Mouse (Mus musculus): ENCODE measurements around the gene Hist2h2ac.
"Not testable (repeated sequence)": the region's sequence is repeated elsewhere in the genome, so short reads cannot be mapped to it uniquely, and the experiment has no call there.

Gene Hist2h2ac

GRCm38 (mm10) chr3:96248141-96249033, 27.7 kb upstream of the Hist2h2ac start:
- no peak for DNase-seq

DNA sequence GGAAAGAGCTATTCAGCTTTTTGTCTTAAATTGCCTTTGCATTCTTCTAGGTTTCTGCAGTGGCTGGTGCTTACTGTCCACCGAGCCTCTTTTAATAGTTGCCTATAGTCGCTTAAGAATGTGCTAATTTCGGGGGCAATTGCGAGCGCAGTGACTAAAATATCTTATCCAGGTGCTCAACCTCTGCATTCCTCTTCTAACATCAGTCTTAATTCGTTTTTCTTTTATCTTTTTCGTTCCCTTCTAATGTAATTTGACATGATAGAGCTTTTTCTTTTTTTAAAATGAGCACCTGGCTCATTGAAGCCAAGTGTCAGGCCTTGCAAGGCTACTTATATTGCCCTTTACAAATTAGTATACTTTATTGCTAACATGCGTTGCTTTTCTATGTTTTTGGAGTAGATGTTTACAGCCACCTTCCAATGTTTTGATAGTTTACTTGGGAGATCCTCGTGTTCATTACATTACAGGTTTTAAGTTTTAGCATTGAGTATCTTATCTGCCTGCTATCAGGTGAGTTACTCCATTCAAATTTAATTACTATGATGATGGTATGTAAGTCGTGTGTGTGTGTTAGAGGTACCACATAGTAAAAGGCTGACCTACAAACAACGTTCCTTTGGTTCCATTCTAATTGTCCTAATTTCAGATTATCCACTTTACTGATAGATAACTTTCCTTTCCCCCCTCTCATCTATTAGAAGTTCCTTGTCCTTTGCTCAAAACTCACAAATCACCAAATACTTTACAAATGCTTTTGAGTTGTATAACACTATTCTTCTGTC, 26.9 kb upstream of the Hist2h2ac start:
- peak; percentile 41 for DNase-seq

DNA sequence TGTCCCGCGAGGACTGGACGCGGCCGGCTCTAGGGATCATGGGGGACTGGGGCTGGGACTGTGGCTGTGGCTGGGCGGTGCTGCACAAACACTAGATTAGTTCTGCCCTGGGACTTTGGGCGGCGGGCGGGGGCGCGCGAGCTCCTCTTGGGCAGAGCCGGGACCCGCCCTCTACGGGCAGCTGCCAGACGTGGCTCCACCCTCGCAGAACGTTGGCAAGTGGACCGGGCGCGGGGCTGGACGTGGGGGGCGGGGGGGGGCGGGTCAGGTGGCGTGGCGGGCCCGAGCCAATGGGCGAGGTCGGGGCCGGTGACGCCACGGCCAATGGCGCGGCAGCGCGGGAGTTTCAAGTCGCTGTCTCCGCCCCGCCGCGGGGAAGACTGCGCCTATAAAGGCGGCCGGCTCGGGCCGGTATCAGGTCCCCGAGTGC, 25.8 kb upstream of the Hist2h2ac start, which contains the start of gene Hist2h3c1:
Hist2h3c1 (plus strand) TSS at position 259 of the 430 bp plus-strand sequence.
- not testable (repeated sequence) for DNase-seq

DNA sequence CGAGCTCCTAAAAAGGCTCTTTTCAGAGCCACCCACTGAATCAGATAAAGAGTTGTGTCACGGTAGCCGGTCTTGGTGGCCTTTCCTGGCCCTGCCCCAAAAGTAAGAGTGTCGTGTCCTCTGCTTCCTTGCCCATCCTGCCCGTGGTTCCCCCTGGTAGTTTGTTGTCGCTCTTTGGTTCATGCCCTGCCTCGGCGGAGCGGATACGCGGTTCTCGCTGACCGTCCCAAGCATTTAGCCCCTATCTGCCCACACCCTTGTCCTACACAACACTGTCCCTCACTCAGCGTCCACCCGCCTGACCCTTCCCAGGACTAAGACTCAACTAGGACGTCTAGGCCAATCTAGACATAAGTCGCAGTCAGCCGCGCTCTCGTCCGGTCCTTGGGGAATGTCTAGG, 25.3 kb upstream of the Hist2h2ac start:
- not testable (repeated sequence) for DNase-seq

DNA sequence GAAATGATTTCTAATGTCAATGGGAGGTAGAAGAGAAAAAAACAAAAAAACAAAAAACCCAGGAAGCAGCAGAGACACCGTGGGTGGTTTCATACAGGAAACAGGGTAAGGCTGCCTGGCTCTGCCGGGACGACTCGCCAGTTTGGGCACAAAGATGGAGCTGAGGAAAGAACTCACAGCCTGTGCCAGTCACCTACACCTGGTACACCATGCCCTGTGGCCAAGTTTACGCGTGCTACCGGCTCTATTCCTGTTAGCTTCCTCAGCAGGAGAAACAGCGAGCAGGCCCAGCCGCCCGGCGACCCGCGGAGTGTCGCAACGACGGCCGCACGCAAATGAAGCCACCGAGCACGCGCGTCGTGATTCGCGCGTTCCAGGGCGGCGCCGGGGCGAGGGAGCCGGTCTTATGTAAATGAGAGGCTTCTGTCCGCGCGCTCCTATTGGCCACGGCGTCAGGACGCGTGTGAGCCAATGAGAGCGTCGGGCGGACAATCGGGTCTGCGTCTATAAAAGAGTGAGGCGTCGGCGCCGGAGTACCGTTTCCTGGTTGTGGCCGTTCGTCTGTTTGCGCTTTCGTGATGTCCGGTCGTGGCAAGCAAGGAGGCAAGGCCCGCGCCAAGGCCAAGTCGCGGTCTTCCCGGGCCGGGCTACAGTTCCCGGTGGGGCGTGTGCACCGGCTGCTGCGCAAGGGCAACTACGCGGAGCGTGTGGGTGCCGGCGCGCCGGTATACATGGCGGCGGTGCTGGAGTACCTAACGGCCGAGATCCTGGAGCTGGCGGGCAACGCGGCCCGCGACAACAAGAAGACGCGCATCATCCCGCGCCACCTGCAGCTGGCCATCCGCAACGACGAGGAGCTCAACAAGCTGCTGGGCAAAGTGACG, 24.6 kb upstream of the Hist2h2ac start, which contains the start of gene Hist2h2aa1:
Hist2h2aa1 (plus strand) TSS at position 495 of the 884 bp plus-strand sequence.
- peak; percentile 79 for DNase-seq

DNA sequence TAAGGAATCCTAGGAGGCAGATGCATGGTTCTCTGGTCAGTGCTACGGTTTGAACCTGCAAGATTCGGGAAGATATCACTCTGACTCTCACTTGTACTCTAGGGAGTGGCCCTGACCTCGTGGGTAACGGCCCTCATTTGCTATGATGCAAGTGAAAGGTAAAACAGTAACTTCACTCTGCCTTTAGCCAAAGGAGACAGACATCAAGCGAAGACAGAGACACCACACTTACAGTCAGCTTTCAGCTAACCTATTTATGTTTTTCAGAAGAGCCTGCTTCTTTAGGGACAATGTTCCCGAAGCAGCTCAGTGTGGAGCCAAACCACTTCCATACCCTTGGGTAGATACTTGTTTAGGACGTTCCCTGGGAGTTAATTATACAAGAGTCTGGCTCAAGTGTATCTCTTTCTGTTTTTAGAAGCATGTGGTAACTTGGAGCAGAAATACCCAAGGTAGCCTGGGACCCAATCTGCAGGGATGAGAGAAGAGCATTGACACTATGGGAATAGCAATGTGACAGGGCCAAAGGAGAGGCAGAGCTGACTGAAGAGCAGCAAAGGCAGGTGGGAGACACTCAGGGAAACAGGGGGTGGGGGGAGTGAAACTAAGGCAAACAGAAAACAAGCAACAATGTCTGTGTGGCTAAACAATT, 23.4 kb upstream of the Hist2h2ac start:
- no peak for DNase-seq

- DNase-seq = peak; percentile 21
Observed at GRCm38 (mm10) chr3:96240799-96241197, 20.1 kb upstream of the Hist2h2ac start.

- DNase-seq = peak; percentile 81
Observed at GRCm38 (mm10) chr3:96239949-96240798, 19.5 kb upstream of the Hist2h2ac start, which contains the start of gene Hist2h2aa2. Gene Hist2h2aa2 (minus strand): TSS chr3:96240276.

GRCm38 (mm10) chr3:96238954-96239793, 18.5 kb upstream of the Hist2h2ac start, which contains the start of gene Hist2h3c2:
Gene Hist2h3c2 (minus strand): TSS chr3:96239127.
- DNase-seq = not testable (repeated sequence)

DNA sequence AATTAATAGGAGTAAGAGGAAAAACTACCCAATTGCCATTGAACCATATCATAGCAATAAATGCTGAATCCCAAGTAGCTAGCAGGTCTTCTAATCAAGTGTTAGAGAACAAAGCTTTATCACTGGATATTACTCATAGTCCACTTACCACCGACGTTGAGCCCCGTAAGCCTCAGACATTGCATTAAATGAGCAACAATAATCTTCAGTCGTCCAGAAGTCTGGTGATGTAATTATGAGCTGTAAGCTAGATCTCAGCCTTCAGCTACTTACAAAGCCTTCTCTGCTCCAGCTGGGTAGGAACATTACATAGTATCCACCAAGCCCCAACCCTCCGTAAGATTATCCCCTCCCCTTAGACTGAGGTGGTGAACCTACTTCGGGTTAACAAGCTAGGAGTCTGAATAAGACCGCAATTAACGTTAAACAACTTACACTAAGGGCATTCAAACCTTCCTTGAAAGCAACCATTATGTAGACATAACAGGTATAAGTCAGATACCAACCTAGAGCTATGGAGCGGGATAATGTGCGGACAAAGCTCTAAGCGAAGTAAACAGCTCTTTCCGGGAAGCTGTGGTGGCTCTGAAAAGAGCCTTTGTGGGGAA, 17.3 kb upstream of the Hist2h2ac start:
- peak; percentile 60 for DNase-seq

DNA sequence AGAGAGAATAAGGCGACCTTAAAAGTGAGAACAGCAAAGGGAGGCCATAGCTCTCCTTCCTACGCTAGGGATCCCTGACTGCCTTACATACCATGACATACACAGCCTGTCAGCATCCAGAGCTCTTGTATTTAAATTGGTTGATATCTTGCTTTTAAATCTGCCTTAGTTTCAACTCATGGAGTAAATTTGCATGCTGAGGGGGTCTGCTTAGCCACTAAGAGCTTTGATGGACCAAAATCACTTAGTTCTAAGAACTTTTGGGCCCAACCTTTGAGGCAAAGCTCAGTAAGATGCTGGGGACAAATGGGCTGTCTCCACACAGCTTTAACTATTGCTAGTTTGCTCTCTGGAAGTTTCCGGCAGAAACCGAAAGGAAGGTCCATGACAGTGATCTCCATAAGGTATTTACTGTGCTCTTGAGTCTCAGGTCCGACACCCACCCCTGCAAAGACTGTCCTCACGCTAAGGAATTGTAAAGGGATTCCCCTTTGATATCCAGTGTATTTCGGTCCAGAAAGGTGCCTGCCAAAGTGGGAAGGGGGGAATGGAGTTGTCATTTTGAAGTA, 16.7 kb upstream of the Hist2h2ac start:
- DNase-seq = peak; percentile 51

DNA sequence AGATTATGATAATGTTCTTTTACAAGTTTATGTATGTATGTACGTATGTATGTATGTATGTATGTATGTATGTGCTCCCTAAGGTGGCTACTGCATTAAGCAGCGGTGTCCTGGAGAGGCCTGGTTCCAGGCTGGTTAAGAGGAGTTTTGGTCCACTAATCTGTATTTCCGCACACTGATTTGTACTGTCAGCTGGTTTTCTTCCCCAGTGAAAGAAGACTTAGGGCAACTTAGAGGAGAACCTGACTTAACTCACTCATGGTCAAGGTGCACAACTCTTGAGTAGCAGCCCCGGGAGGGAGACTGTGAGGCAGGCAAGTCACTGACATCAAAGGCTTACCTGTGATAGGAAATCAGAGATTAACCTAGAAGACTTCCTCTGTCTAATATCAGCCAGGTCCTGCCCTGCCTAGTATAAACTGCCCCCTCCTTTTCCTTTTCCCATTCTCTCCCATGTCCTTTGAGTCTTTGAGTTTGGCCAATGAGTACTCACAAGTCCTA, 16.2 kb upstream of the Hist2h2ac start:
- no peak for DNase-seq

GRCm38 (mm10) chr3:96235836-96236235, 15.2 kb upstream of the Hist2h2ac start:
- DNase-seq = no peak

GRCm38 (mm10) chr3:96234914-96235313, 14.2 kb upstream of the Hist2h2ac start:
- DNase-seq = no peak

GRCm38 (mm10) chr3:96231758-96232120, 11.1 kb upstream of the Hist2h2ac start:
- no peak for DNase-seq

DNA sequence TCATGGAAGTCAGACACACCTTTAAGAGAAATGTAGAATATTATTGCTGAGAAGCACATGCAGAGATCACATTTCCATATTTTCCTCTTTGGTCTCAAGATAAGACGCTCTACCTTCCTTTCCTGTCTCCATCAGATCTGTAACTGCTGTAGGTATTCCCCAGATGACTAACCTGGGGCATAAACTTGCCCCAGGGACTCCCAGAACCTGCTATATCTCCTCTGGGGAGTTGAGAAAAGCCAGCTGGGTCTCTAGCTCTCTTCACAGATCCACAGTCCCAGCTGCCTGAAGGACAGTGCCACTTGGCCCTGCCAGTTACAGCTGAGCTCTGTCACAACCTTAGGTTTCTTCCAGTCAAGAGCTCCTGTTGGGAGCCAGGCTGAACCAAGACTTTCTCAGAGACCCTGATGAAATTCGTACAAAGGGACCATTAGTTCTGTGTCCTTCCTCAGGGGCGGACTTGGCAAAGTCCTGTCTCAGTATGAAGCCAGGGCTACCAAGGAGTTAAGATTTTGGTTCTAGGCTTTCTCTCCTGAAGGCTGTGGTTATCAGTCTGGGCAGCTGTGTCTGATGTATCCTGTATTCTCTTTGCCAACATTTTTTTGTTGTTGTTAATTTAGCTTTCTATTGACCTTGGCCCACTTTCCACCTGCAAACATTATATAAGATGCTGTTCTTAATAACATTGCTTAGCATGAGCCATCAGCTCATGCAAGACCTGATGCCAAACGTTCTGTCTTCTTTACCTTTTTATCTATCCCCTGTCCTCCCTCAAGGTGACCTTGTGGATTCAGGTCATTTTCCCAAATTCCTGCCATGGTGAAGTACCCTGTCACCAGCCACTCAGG, 10.5 kb upstream of the Hist2h2ac start:
- no peak for DNase-seq

GRCm38 (mm10) chr3:96230404-96230803, 9.7 kb upstream of the Hist2h2ac start:
- DNase-seq = no peak

GRCm38 (mm10) chr3:96228828-96229227, 8.1 kb upstream of the Hist2h2ac start:
- DNase-seq = no peak

Measured in embryo, embryonic 11 days (tissue).